Mouse (Mus musculus): ENCODE measurements at regions not wholly inside any gene's neighbourhood (a gene's known extent, or its start where the extent isn't known, plus 50 kb on each side); places are given as distances from the start of the nearest gene placed in this dataset.
A peak's percentile ranks its signal among the peaks of the same experiment; 100 is the strongest.

GRCm38 (mm10) chr2:172801804-172802203 is 138.3 kb downstream of the Bmp7 start:
- ATAC-seq (ENCODE audit: low FRiP score), result no peak
- H3K36me3 ChIP-seq (ENCODE audit: insufficient read depth, low read length), result no peaks in the 10 kb centered on the region
- H3K4me1 ChIP-seq (ENCODE audit: insufficient read depth, low read length), result no peaks in the 10 kb centered on the region
- DNase-seq (ENCODE audit: low spot score), result no peak
- H3K27me3 ChIP-seq (ENCODE audit: insufficient read depth, low read length), result 0 out of 2 replicates have a peak, but pooled peaks cover 5% of the 10 kb centered on the region
- no peak overlapping the region for H3K27ac ChIP-seq (ENCODE audit: low read depth, low read length)
- 36% methylated on average over 4 of the region's 4 CpGs for WGBS
- no peaks in the 10 kb centered on the region for H3K9me3 ChIP-seq (ENCODE audit: low read length)
- TF ChIP-seq CTCF (IDR thresholded peaks at IDR 0.05), result no peak
- H3K4me2 ChIP-seq (ENCODE audit: low read depth, low read length, poor library complexity, severe bottlenecking), result no peak overlapping the region
- H3K4me3 ChIP-seq (ENCODE audit: low read depth, low read length), result no peak overlapping the region
- H3K9ac ChIP-seq (replicated peaks; ENCODE audit: low read length, poor library complexity, severe bottlenecking), result no peak overlapping the region

GRCm38 (mm10) chr2:172807446-172807845 is 132.7 kb downstream of the Bmp7 start:
- no peak for TF ChIP-seq CTCF (IDR thresholded peaks at IDR 0.05)
- H3K4me2 ChIP-seq (ENCODE audit: low read depth, low read length, poor library complexity, severe bottlenecking), result no peak overlapping the region
- DNase-seq (ENCODE audit: low spot score) (no peak), ATAC-seq (ENCODE audit: low FRiP score) (no peak)
- H3K27ac ChIP-seq (ENCODE audit: low read depth, low read length), result no peak overlapping the region
- H3K4me3 ChIP-seq (ENCODE audit: low read depth, low read length), result no peak overlapping the region
- no peaks in the 10 kb centered on the region for H3K36me3 ChIP-seq (ENCODE audit: insufficient read depth, low read length)
- no peak overlapping the region for H3K9ac ChIP-seq (replicated peaks; ENCODE audit: low read length, poor library complexity, severe bottlenecking)
- H3K27me3 ChIP-seq (ENCODE audit: insufficient read depth, low read length), result no peaks in the 10 kb centered on the region
- no peaks in the 10 kb centered on the region; the same call in 1 of the 2 replicates for H3K4me1 ChIP-seq (ENCODE audit: insufficient read depth, low read length)
- 67% methylated on average over 4 of the region's 4 CpGs for WGBS
- H3K9me3 ChIP-seq (ENCODE audit: low read length), result no peaks in the 10 kb centered on the region

GRCm38 (mm10) chr2:172809306-172809705 is 130.8 kb downstream of the Bmp7 start:
- no peak overlapping the region for H3K4me3 ChIP-seq (ENCODE audit: low read depth, low read length)
- H3K27ac ChIP-seq (ENCODE audit: low read depth, low read length), result no peak overlapping the region
- no peaks in the 10 kb centered on the region for H3K36me3 ChIP-seq (ENCODE audit: insufficient read depth, low read length)
- H3K9me3 ChIP-seq (ENCODE audit: low read length), result no peaks in the 10 kb centered on the region
- H3K4me2 ChIP-seq (ENCODE audit: low read depth, low read length, poor library complexity, severe bottlenecking), result no peak overlapping the region
- H3K4me1 ChIP-seq (ENCODE audit: insufficient read depth, low read length), result no peaks in the 10 kb centered on the region; the same call in 1 of the 2 replicates
- no peak for TF ChIP-seq CTCF (IDR thresholded peaks at IDR 0.05)
- no peak for DNase-seq (ENCODE audit: low spot score)
- no peaks in the 10 kb centered on the region for H3K27me3 ChIP-seq (ENCODE audit: insufficient read depth, low read length)
- WGBS, result 92% methylated on average over 2 of the region's 2 CpGs
- no peak for ATAC-seq (ENCODE audit: low FRiP score)
- no peak overlapping the region for H3K9ac ChIP-seq (replicated peaks; ENCODE audit: low read length, poor library complexity, severe bottlenecking)

- Histone ChIP-seq H3K36me3 (ENCODE audit: insufficient read depth, low read length) (no peaks in the 10 kb centered on the region), H3K4me3 (ENCODE audit: low read depth, low read length) (no peak overlapping the region), H3K4me1 (ENCODE audit: insufficient read depth, low read length) (no peaks in the 10 kb centered on the region), H3K27ac (ENCODE audit: low read depth, low read length) (no peak overlapping the region), H3K27me3 (ENCODE audit: insufficient read depth, low read length) (no peaks in the 10 kb centered on the region), H3K4me2 (ENCODE audit: low read depth, low read length, poor library complexity, severe bottlenecking) (no peak overlapping the region), H3K9ac (replicated peaks; ENCODE audit: low read length, poor library complexity, severe bottlenecking) (no peak overlapping the region), H3K9me3 (ENCODE audit: low read length) (no peaks in the 10 kb centered on the region)
- no peak for TF ChIP-seq CTCF (IDR thresholded peaks at IDR 0.05)
- 71% methylated on average over 11 of the region's 11 CpGs for WGBS
- ATAC-seq (ENCODE audit: low FRiP score), result no peak
- no peak for DNase-seq (ENCODE audit: low spot score)
Measured at GRCm38 (mm10) chr2:172813319-172813718, 126.8 kb downstream of the Bmp7 start.

GRCm38 (mm10) chr2:172813906-172814305 is 126.2 kb downstream of the Bmp7 start:
- no peak overlapping the region for H3K27ac ChIP-seq (ENCODE audit: low read depth, low read length)
- H3K27me3 ChIP-seq (ENCODE audit: insufficient read depth, low read length), result no peaks in the 10 kb centered on the region
- no peak overlapping the region for H3K4me2 ChIP-seq (ENCODE audit: low read depth, low read length, poor library complexity, severe bottlenecking)
- no peak overlapping the region for H3K9ac ChIP-seq (replicated peaks; ENCODE audit: low read length, poor library complexity, severe bottlenecking)
- TF ChIP-seq CTCF (IDR thresholded peaks at IDR 0.05), result no peak
- no peaks in the 10 kb centered on the region for H3K4me1 ChIP-seq (ENCODE audit: insufficient read depth, low read length)
- DNase-seq (ENCODE audit: low spot score) (no peak), ATAC-seq (ENCODE audit: low FRiP score) (no peak)
- H3K36me3 ChIP-seq (ENCODE audit: insufficient read depth, low read length), result no peaks in the 10 kb centered on the region
- no peak overlapping the region for H3K4me3 ChIP-seq (ENCODE audit: low read depth, low read length)
- H3K9me3 ChIP-seq (ENCODE audit: low read length), result no peaks in the 10 kb centered on the region
- WGBS, result 71% methylated on average over 4 of the region's 4 CpGs

- Histone ChIP-seq H3K27ac (ENCODE audit: low read depth, low read length) (no peak overlapping the region), H3K9ac (replicated peaks; ENCODE audit: low read length, poor library complexity, severe bottlenecking) (no peak overlapping the region), H3K4me3 (ENCODE audit: low read depth, low read length) (no peak overlapping the region), H3K4me2 (ENCODE audit: low read depth, low read length, poor library complexity, severe bottlenecking) (no peak overlapping the region), H3K9me3 (ENCODE audit: low read length) (no peaks in the 10 kb centered on the region), H3K4me1 (ENCODE audit: insufficient read depth, low read length) (no peaks in the 10 kb centered on the region), H3K36me3 (ENCODE audit: insufficient read depth, low read length) (no peaks in the 10 kb centered on the region), H3K27me3 (ENCODE audit: insufficient read depth, low read length) (no peaks in the 10 kb centered on the region)
- TF ChIP-seq CTCF (IDR thresholded peaks at IDR 0.05), result 0 out of 2 replicates have a peak, but pooled peaks have one; percentile 14
- ATAC-seq (ENCODE audit: low FRiP score) (no peak), DNase-seq (ENCODE audit: low spot score) (no peak)
- WGBS, result 97% methylated on average over 7 of the region's 7 CpGs
Measured at GRCm38 (mm10) chr2:172815146-172815545, 125.0 kb downstream of the Bmp7 start.

Data from midbrain, postnatal 0 days (tissue).